Comparison of ENCODE assay signal across 8 mouse cellular contexts in genomic region chr11:83849529-83850335, GRCm38 (mm10). TPM values are rescaled to one million over a fixed set of nuclear protein-coding genes. Genes with fewer than 3 reads are reported as not detected.
DNase-seq lines count a peak whose midpoint lies in the region; TF ChIP-seq lines count a peak whose summit lies in the region.

TSS of gene Hnf1b (plus strand) at chr11:83850063.

- DNase-seq in adrenal gland, adult 2 months = peak; percentile 5
- DNase-seq in adrenal gland, adult 18-20 months (ENCODE audit: low spot score in 2 of 2) = no peak
- DNase-seq in ovary, postnatal 36 days (ENCODE audit: low spot score) = peak; percentile 19
- DNase-seq in ovary, postnatal 10 days (ENCODE audit: low spot score) = no peak
- peak; percentile 51 for DNase-seq in kidney, adult 2 months
- DNase-seq in lung, postnatal 10 days = peak; percentile 22
- DNase-seq in gastrocnemius, postnatal 4 days (ENCODE audit: low spot score in 2 of 2) = no peak
- DNase-seq in frontal cortex, postnatal 25 days (ENCODE audit: low spot score in 2 of 2) = no peak

- peaks cover 11% of the 10 kb centered on the region; the same call in 1 of the 2 replicates for H3K4me1 ChIP-seq in kidney, adult 2 months (ENCODE audit: control insufficient read depth, insufficient read depth, low read length)

- WGBS in kidney, adult 2 months = 1% methylated on average over 36 of the region's 36 CpGs

- no peak for TF ChIP-seq CTCF in kidney, adult 2 months (conservative IDR thresholded peaks at IDR 0.05; ENCODE audit: insufficient read depth, insufficient read length, low read depth, low read length)

- no peaks in the 10 kb centered on the region for H3K27me3 ChIP-seq in kidney, adult 2 months (replicated peaks; ENCODE audit: control insufficient read depth, insufficient read depth, low read length)

- TF ChIP-seq POLR2A in kidney, adult 2 months (IDR thresholded peaks at IDR 0.05; ENCODE audit: low read depth, low read length) = no peak

- H3K36me3 ChIP-seq in kidney, adult 2 months (ENCODE audit: control insufficient read depth, insufficient read depth, low read length) = no peaks in the 10 kb centered on the region

- H3K4me3 ChIP-seq in kidney, adult 2 months (ENCODE audit: insufficient read depth, low read depth, low read length) = peak within 1 kb of the TSS; percentile 87

- peak within 1 kb of the TSS; percentile 99 for H3K27ac ChIP-seq in kidney, adult 2 months (ENCODE audit: insufficient read depth, low read depth, low read length)

RNA-seq across cellular contexts. Expression of gene Hnf1b, which starts in this region (rescaled TPM):
- not detected for total RNA-seq in adrenal gland, adult 2 months (2021)
- 0.26 and 0.53 TPM in 2 replicates for polyA plus RNA-seq in adrenal gland, adult 2 months (2012; rRNA removed)
- under 1 TPM in 1 of 2 experiments, not detected in 1; 0.17 TPM for total RNA-seq in adrenal gland, adult 18-20 months (2021)
- 161 and 172 TPM in 2 replicates for polyA plus RNA-seq in kidney, adult 2 months (2012; rRNA removed)
- total RNA-seq in gastrocnemius, postnatal 4 days (2021) = under 1 TPM in 1 of 2 experiments, not detected in 1; 0.26 TPM

Comparison
In these comparisons a context has a peak if more than half of its experiments do, and no peak if none do; other contexts are left out.
1. RNA of gene Hnf1b (polyA plus RNA-seq): 161 to 172 TPM in kidney, adult 2 months; 0.26 to 0.53 TPM in adrenal gland, adult 2 months; every median in the first group is over 100 times any median in the second.
2. DNase-seq: peak in ovary, postnatal 36 days (single experiment), kidney, adult 2 months (single experiment) and lung, postnatal 10 days (single experiment); none in adrenal gland, adult 18-20 months (0 of 2), ovary, postnatal 10 days (single experiment), gastrocnemius, postnatal 4 days (0 of 2) and frontal cortex, postnatal 25 days (0 of 2).
3. Peak in DNase-seq in adrenal gland, adult 2 months; RNA of the gene not detected or under 1 TPM.